Mouse (Mus musculus): Measurements from ENCODE around the gene Pkd1l2. TPM values are rescaled to one million over a fixed set of nuclear protein-coding genes. Genes with fewer than 3 reads are reported as not detected.

Gene Pkd1l2
- not detected in 2 replicates for polyA plus RNA-seq (2016; fragmentation: Nextera tagmentation; extraction: Ambion mirVana)

- no peak for ATAC-seq (ENCODE audit: insufficient number of reproducible peaks, insufficient read depth, low FRiP score, low TSS enrichment)
- WGBS, result 85% methylated on average over 8 of the region's 8 CpGs
- no peaks in the 10 kb centered on the region for H3K9me3 ChIP-seq
- no peak within 1 kb of the TSS for H3K27ac ChIP-seq
- H3K4me3 ChIP-seq, result no peak within 1 kb of the TSS
- H3K4me1 ChIP-seq, result no peaks in the 10 kb centered on the region
- H3K4me2 ChIP-seq (replicated peaks), result no peak within 1 kb of the TSS
- H3K36me3 ChIP-seq, result no peaks in the 10 kb centered on the region
- 0 out of 2 replicates have a peak, but pooled peaks cover 3% of the 10 kb centered on the region for H3K27me3 ChIP-seq
- no peak within 1 kb of the TSS for H3K9ac ChIP-seq
Measured at GRCm38 (mm10) chr8:117082399-117082872, at the start of gene Pkd1l2. TSS of gene Pkd1l2 (minus strand) at chr8:117082449.

DNA sequence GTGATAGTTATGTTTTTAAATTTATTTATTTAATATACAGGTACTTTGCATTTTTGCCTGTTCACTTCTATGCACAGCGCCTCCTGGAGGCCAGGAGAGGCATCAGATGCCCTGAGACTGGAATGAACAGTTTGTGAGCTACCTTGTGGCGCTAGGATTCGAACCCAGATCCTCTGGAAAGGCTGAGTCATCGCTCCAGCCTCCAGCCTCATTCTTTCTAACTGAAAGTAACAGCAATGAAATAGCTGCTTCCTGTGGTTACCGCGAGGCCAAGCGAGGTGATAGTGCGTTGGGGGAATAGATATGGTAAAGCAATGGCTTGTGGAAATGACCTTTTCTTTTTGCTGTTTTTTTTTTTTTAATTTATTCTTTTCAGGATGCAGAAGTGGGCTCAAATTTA, 44.8 kb upstream of the Pkd1l2 start:
- no peaks in the 10 kb centered on the region for H3K4me1 ChIP-seq
- no peaks in the 10 kb centered on the region for H3K27me3 ChIP-seq
- H3K27ac ChIP-seq, result no peak overlapping the region
- no peaks in the 10 kb centered on the region for H3K36me3 ChIP-seq
- H3K9ac ChIP-seq, result no peak overlapping the region
- no peak overlapping the region for H3K4me3 ChIP-seq
- WGBS, result 88% methylated on average over 8 of the region's 8 CpGs
- no peak overlapping the region for H3K4me2 ChIP-seq (replicated peaks)
- no peak for ATAC-seq (ENCODE audit: insufficient number of reproducible peaks, insufficient read depth, low FRiP score, low TSS enrichment)
- H3K9me3 ChIP-seq, result no peaks in the 10 kb centered on the region

DNA sequence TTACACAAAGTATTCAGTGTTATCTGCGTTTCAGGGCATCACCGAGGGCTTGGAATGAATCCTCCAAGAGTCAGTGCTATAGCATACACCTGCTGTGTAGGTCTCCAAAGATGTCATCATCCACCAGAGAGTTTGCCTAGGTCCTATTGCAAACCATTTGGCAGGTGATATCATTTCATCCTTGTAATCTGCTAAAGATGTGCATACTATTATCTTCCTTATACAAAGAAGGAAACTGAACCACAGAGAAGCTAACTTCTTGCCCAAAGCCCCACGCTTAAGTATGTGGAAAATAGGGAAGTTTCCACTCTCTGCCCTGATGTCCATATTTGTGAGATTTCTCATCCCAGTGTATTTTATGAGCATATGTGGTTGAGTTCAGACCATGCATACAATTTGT, 44.2 kb upstream of the Pkd1l2 start:
- ATAC-seq (ENCODE audit: insufficient number of reproducible peaks, insufficient read depth, low FRiP score, low TSS enrichment), result no peak
- H3K4me3 ChIP-seq, result no peak overlapping the region
- no peak overlapping the region for H3K27ac ChIP-seq
- 96% methylated on average over 3 of the region's 3 CpGs for WGBS
- H3K9me3 ChIP-seq, result no peaks in the 10 kb centered on the region
- no peaks in the 10 kb centered on the region for H3K27me3 ChIP-seq
- H3K4me2 ChIP-seq (replicated peaks), result no peak overlapping the region
- H3K9ac ChIP-seq, result no peak overlapping the region
- H3K4me1 ChIP-seq, result no peaks in the 10 kb centered on the region
- no peaks in the 10 kb centered on the region for H3K36me3 ChIP-seq

GRCm38 (mm10) chr8:117125854-117126253, 43.6 kb upstream of the Pkd1l2 start:
- ATAC-seq (ENCODE audit: insufficient number of reproducible peaks, insufficient read depth, low FRiP score, low TSS enrichment), result no peak
- H3K27me3 ChIP-seq, result no peaks in the 10 kb centered on the region
- 93% methylated on average over 3 of the region's 3 CpGs for WGBS
- no peak overlapping the region for H3K9ac ChIP-seq
- no peaks in the 10 kb centered on the region for H3K4me1 ChIP-seq
- H3K36me3 ChIP-seq, result no peaks in the 10 kb centered on the region
- H3K9me3 ChIP-seq, result no peaks in the 10 kb centered on the region
- no peak overlapping the region for H3K4me2 ChIP-seq (replicated peaks)
- no peak overlapping the region for H3K4me3 ChIP-seq
- H3K27ac ChIP-seq, result no peak overlapping the region

DNA sequence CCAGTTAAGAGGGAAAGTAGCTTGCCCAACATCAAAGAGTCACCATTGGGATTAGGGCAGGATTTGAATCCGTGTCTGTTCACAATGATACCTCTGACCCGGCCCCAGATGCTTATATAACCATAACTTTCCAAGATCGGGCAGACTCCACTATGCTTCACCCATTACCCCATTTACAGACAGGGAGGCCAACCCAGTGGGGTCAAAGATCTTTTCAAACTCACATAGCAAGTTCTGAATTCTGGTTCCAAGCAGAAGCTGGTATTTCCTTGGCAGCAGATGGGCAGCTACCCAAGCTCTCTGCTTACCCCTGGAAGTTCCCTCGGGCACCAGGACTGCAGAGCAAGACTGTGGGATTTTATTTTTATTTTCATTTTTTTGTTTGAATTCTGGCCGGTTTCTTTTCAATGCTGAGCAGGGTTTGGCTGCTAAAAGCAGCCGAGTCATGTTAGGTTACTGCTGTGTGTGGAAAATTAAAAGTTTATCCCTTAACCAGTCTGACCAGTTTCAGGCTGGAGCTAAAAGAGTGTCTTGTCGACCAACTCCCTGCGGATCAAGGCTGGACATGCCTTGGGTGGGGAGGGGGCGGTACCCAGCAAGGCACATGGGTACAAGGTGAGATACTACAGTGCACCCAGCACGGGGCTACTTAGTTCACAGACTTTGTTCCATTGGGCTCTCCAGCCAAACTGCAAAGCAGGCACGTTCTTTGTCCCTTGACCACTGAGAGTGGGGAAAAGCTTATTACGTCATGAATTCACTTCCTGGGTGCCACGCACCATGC, 41.8 kb upstream of the Pkd1l2 start:
- no peak for ATAC-seq (ENCODE audit: insufficient number of reproducible peaks, insufficient read depth, low FRiP score, low TSS enrichment)
- no peaks in the 10 kb centered on the region for H3K36me3 ChIP-seq
- WGBS, result 68% methylated on average over 13 of the region's 13 CpGs
- no peaks in the 10 kb centered on the region for H3K27me3 ChIP-seq
- no peaks in the 10 kb centered on the region for H3K4me1 ChIP-seq
- no peak overlapping the region for H3K4me3 ChIP-seq
- no peak overlapping the region for H3K27ac ChIP-seq
- H3K4me2 ChIP-seq (replicated peaks), result no peak overlapping the region
- H3K9me3 ChIP-seq, result no peaks in the 10 kb centered on the region
- H3K9ac ChIP-seq, result no peak overlapping the region

DNA sequence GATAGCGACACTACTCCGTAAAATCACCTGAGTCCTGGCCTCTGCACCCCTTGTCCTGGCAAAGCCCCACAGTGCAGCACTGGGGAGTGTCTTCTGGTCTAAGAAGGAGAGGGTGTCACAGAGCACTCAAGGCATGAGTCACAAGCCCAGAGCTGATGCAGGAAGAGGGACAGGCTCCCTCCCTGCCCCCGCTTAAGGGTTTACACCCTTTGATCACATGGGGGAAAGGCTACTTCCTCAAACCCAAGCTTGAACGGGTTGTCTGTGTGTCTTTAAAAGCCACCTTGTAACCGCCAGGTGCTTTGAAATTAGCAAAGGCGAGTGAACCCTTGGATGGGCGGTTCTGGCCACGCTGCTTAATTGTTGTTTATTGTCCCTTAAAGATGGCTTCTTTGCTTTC, 39.0 kb upstream of the Pkd1l2 start:
- H3K9me3 ChIP-seq, result no peaks in the 10 kb centered on the region
- no peak overlapping the region; the same call in 1 of the 2 replicates for H3K9ac ChIP-seq
- no peak overlapping the region for H3K4me2 ChIP-seq (replicated peaks)
- H3K4me3 ChIP-seq, result no peak overlapping the region
- no peak for ATAC-seq (ENCODE audit: insufficient number of reproducible peaks, insufficient read depth, low FRiP score, low TSS enrichment)
- no peaks in the 10 kb centered on the region for H3K36me3 ChIP-seq
- 55% methylated on average over 8 of the region's 8 CpGs for WGBS
- H3K27ac ChIP-seq, result no peak overlapping the region
- no peaks in the 10 kb centered on the region for H3K4me1 ChIP-seq
- no peaks in the 10 kb centered on the region for H3K27me3 ChIP-seq

GRCm38 (mm10) chr8:117118409-117118808, 36.2 kb upstream of the Pkd1l2 start:
- Histone ChIP-seq H3K9ac (no peak overlapping the region), H3K36me3 (no peaks in the 10 kb centered on the region), H3K4me3 (no peak overlapping the region), H3K9me3 (no peaks in the 10 kb centered on the region), H3K27ac (no peak overlapping the region), H3K4me2 (replicated peaks) (no peak overlapping the region), H3K4me1 (peaks cover 8% of the 10 kb centered on the region), H3K27me3 (no peaks in the 10 kb centered on the region)
- ATAC-seq (ENCODE audit: insufficient number of reproducible peaks, insufficient read depth, low FRiP score, low TSS enrichment), result no peak
- WGBS, result 87% methylated on average over 9 of the region's 9 CpGs

DNA sequence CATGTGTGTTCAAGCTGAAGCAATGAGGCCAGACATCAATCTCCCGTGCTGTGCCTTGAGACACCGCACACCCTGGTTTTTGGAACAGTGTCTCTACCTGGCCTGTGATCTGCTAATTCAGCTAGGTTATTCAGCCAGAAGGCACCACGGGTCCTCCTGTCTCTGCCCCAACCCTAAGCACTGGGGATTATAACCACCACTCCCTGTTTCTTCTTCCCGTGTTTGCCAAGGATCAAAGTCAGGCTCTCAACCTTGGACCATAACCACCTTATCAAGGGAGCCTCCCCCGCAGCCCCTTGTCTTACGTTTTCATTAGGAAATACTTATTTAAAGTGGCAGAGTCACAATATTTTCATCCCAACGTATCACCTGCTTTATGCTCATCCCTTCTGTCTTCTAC, 34.3 kb upstream of the Pkd1l2 start:
- H3K4me3 ChIP-seq, result no peak overlapping the region
- H3K9ac ChIP-seq, result no peak overlapping the region
- no peaks in the 10 kb centered on the region for H3K27me3 ChIP-seq
- H3K36me3 ChIP-seq, result no peaks in the 10 kb centered on the region
- no peak overlapping the region for H3K27ac ChIP-seq
- ATAC-seq (ENCODE audit: insufficient number of reproducible peaks, insufficient read depth, low FRiP score, low TSS enrichment), result no peak
- H3K9me3 ChIP-seq, result no peaks in the 10 kb centered on the region
- no peak overlapping the region for H3K4me2 ChIP-seq (replicated peaks)
- 69% methylated on average over 7 of the region's 7 CpGs for WGBS
- peaks cover 10% of the 10 kb centered on the region for H3K4me1 ChIP-seq

DNA sequence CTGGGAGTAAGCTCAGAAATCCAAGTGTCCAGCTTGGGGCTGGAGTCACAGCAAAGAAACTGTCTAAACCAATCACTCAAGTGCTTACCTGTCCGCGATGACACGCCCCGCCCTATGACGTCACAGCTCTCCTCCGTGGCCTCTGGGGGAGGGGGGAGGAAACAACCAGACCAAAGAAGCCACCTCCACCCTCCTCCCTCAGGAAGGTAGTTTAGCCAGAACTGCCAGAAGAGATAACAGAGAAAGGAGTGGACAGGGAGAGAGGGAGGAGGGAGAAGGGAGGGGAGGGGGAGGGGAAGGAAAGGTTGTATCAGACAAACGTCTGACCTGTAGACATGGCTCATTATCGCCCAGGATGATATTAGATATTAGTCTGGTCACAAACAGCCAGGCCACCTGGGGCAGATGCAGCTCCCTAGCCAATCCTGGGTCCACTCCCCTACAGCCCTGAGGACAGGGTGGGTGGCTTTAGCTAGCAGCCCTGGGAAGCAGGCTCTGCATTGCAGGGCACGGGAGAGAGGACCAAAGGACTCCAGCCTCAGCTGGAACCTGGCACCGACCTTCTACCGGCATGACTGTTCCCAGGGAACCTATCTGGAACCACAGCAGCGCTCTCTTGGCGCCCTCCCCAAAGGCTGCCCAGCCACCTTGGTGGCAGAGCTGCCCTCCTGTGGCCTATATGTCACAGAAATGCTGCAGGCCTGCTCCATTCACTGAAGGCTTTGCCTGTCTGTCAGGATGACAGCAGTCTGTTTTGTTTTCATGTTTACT, 33.6 kb upstream of the Pkd1l2 start:
- Histone ChIP-seq H3K27ac (no peak overlapping the region), H3K27me3 (no peaks in the 10 kb centered on the region), H3K4me2 (replicated peaks) (peak overlapping the region; percentile 32), H3K4me3 (no peak overlapping the region), H3K4me1 (peaks cover 10% of the 10 kb centered on the region), H3K9ac (no peak overlapping the region), H3K36me3 (no peaks in the 10 kb centered on the region), H3K9me3 (no peaks in the 10 kb centered on the region)
- ATAC-seq (ENCODE audit: insufficient number of reproducible peaks, insufficient read depth, low FRiP score, low TSS enrichment), result no peak
- WGBS, result 15% methylated on average over 13 of the region's 13 CpGs

GRCm38 (mm10) chr8:117115094-117115493, 32.8 kb upstream of the Pkd1l2 start:
- ATAC-seq (ENCODE audit: insufficient number of reproducible peaks, insufficient read depth, low FRiP score, low TSS enrichment), result no peak
- Histone ChIP-seq H3K4me3 (no peak overlapping the region), H3K27ac (no peak overlapping the region), H3K36me3 (no peaks in the 10 kb centered on the region), H3K9ac (no peak overlapping the region), H3K4me1 (peaks cover 10% of the 10 kb centered on the region), H3K4me2 (replicated peaks) (peak overlapping the region; percentile 32), H3K27me3 (no peaks in the 10 kb centered on the region), H3K9me3 (no peaks in the 10 kb centered on the region)
- WGBS, result 40% methylated on average over 6 of the region's 6 CpGs

DNA sequence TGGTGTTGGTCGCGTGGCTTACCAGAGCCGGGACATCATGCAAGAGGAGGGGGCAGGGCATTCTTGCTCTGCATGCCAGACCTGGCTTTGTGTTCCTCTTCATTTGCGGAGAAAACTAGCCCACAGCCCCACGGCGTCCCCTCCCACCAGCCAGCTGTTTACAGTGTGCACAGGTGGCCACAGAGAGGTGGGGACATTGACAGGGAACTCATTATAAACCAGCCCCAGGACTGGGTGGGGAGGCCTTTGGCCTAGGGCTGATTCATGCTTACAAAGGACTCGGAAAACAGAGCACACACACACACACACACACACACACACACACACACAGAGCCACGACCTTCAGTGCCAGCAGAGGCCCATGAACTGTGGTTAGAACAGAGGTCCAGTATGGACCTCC, 30.0 kb upstream of the Pkd1l2 start:
- H3K4me1 ChIP-seq, result peaks cover 10% of the 10 kb centered on the region
- no peak for ATAC-seq (ENCODE audit: insufficient number of reproducible peaks, insufficient read depth, low FRiP score, low TSS enrichment)
- H3K4me2 ChIP-seq (replicated peaks), result no peak overlapping the region
- no peaks in the 10 kb centered on the region for H3K36me3 ChIP-seq
- WGBS, result 64% methylated on average over 8 of the region's 8 CpGs
- no peak overlapping the region for H3K4me3 ChIP-seq
- no peaks in the 10 kb centered on the region for H3K9me3 ChIP-seq
- H3K9ac ChIP-seq, result no peak overlapping the region
- H3K27me3 ChIP-seq, result no peaks in the 10 kb centered on the region
- H3K27ac ChIP-seq, result no peak overlapping the region

GRCm38 (mm10) chr8:117111641-117112040, 29.4 kb upstream of the Pkd1l2 start:
- Histone ChIP-seq H3K4me1 (peaks cover 10% of the 10 kb centered on the region), H3K36me3 (no peaks in the 10 kb centered on the region), H3K4me3 (no peak overlapping the region), H3K9me3 (no peaks in the 10 kb centered on the region), H3K27me3 (no peaks in the 10 kb centered on the region), H3K4me2 (replicated peaks) (no peak overlapping the region), H3K27ac (no peak overlapping the region), H3K9ac (no peak overlapping the region)
- 89% methylated on average over 3 of the region's 3 CpGs for WGBS
- no peak for ATAC-seq (ENCODE audit: insufficient number of reproducible peaks, insufficient read depth, low FRiP score, low TSS enrichment)
